10 mouse cellular contexts compared by ENCODE assay signal in the genomic region with DNA sequence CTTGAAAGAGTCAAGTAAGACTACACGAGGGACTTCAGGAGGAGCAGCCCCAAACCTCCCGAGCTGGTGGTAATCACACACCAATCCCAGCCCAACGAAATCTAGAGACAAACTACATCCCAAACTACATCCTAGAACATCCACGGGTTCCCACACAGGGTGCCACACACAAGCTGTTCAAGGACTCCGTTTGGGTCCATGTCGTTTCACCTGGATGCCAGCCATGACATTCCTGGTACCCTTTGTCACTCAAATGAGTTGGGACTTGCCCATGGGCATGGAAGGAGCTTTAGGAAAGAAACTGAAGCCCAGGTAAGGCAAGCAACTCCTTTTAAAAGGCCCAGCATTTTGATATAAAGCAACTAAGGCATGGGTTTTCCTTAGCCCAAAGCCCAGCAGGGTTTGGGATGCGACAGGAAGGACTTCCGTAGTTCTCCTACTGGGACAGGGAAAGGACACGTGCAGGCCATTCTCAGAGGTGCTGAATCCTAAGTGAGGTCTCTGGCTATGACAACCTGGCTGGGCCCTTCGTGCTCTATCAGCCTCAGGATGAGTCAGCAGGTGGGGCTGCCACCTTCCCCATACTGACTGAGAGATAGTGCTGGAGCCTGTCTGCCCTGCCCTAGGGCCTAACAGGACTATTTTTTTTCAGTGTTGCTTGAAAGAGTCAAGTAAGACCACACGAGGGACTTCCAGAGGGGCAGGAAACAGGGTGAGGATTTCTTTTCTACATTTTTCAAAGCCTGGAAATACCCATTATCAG. TPM values are rescaled to one million over a fixed set of nuclear protein-coding genes. Genes with fewer than 3 reads are reported as not detected.
A peak's percentile ranks its signal among the peaks of the same experiment; 100 is the strongest.
DNase-seq lines count a peak whose midpoint lies in the region; ATAC-seq and TF ChIP-seq lines count a peak whose summit lies in the region.
"Had no signal": no experiment of that assay in that cellular context is flagged by ENCODE, and none has a peak within 500 bp of the region (broad histone marks: within the 10 kb centered on the region; RNA-seq: fewer than 3 reads in every experiment).

No protein-coding gene starts in this region.

- peaks cover 25% of the 10 kb centered on the region for H3K27me3 ChIP-seq in embryonic facial prominence, embryonic 15.5 days
- H3K27me3 ChIP-seq in kidney, embryonic 15.5 days = peaks cover 16% of the 10 kb centered on the region
- no peaks in the 10 kb centered on the region for H3K27me3 ChIP-seq in spleen, adult 2 months (ENCODE audit: control insufficient read depth, insufficient read depth, low read length)
- H3K27me3 ChIP-seq in midbrain, embryonic 16.5 days (ENCODE audit: control insufficient read depth, insufficient read depth, low read depth, low read length) = peaks cover 22% of the 10 kb centered on the region
- peaks cover 43% of the 10 kb centered on the region for H3K27me3 ChIP-seq in forebrain, embryonic 13.5 days

- no peaks in the 10 kb centered on the region for H3K9me3 ChIP-seq in embryonic facial prominence, embryonic 15.5 days (replicated peaks)
- no peaks in the 10 kb centered on the region for H3K9me3 ChIP-seq in kidney, embryonic 15.5 days (replicated peaks)
- no peaks in the 10 kb centered on the region for H3K9me3 ChIP-seq in midbrain, embryonic 16.5 days (replicated peaks; ENCODE audit: control insufficient read depth, low read length, poor library complexity, severe bottlenecking)
- no peaks in the 10 kb centered on the region for H3K9me3 ChIP-seq in forebrain, embryonic 13.5 days (replicated peaks)

- 57% methylated on average over 11 of the region's 11 CpGs for WGBS in embryonic facial prominence, embryonic 15.5 days
- WGBS in kidney, embryonic 15.5 days = 65% methylated on average over 11 of the region's 11 CpGs
- 70% methylated on average over 11 of the region's 11 CpGs for WGBS in spleen, adult 2 months
- WGBS in midbrain, embryonic 16.5 days = 69% methylated on average over 11 of the region's 11 CpGs
- 70% methylated on average over 11 of the region's 11 CpGs for WGBS in forebrain, embryonic 13.5 days

- no peak for ATAC-seq in embryonic facial prominence, embryonic 15.5 days (ENCODE audit: insufficient number of reproducible peaks, low FRiP score, low TSS enrichment, low read depth)
- no peak for ATAC-seq in kidney, embryonic 15.5 days (replicated peaks; ENCODE audit: low FRiP score)
- ATAC-seq in midbrain, embryonic 16.5 days = no peak
- ATAC-seq in forebrain, embryonic 13.5 days = no peak

- H3K4me3 ChIP-seq in embryonic facial prominence, embryonic 15.5 days (replicated peaks) = no peak overlapping the region
- H3K4me3 ChIP-seq in kidney, embryonic 15.5 days (replicated peaks) = peak overlapping the region; percentile 42
- peak overlapping the region; percentile 53 for H3K4me3 ChIP-seq in spleen, adult 2 months (ENCODE audit: extremely low read depth, insufficient read depth, insufficient read length)
- H3K4me3 ChIP-seq in midbrain, embryonic 16.5 days (ENCODE audit: low read depth, low read length) = no peak overlapping the region
- no peak overlapping the region for H3K4me3 ChIP-seq in forebrain, embryonic 13.5 days

- H3K27ac ChIP-seq in embryonic facial prominence, embryonic 15.5 days (replicated peaks) = no peak overlapping the region
- H3K27ac ChIP-seq in kidney, embryonic 15.5 days = peak overlapping the region; percentile 81
- peak overlapping the region; percentile 77 for H3K27ac ChIP-seq in spleen, adult 2 months (ENCODE audit: insufficient read depth, low read length)
- H3K27ac ChIP-seq in midbrain, embryonic 16.5 days (ENCODE audit: low read length) = no peak overlapping the region
- H3K27ac ChIP-seq in forebrain, embryonic 13.5 days = no peak overlapping the region

- TF ChIP-seq POLR2A in spleen, adult 2 months (IDR thresholded peaks at IDR 0.05; ENCODE audit: low read depth, low read length) = no peak

- peaks cover 58% of the 10 kb centered on the region for H3K4me1 ChIP-seq in embryonic facial prominence, embryonic 15.5 days
- H3K4me1 ChIP-seq in kidney, embryonic 15.5 days = peaks cover 87% of the 10 kb centered on the region
- H3K4me1 ChIP-seq in spleen, adult 2 months (ENCODE audit: control insufficient read depth, insufficient read depth, insufficient read length) = no peaks in the 10 kb centered on the region
- peaks cover 10% of the 10 kb centered on the region for H3K4me1 ChIP-seq in midbrain, embryonic 16.5 days (ENCODE audit: control insufficient read depth, insufficient read depth, low read length)
- H3K4me1 ChIP-seq in forebrain, embryonic 13.5 days = peaks cover 21% of the 10 kb centered on the region

- peak overlapping the region; percentile 55; the same call in 1 of the 2 replicates for H3K4me2 ChIP-seq in embryonic facial prominence, embryonic 15.5 days (replicated peaks)
- peak overlapping the region; percentile 70 for H3K4me2 ChIP-seq in kidney, embryonic 15.5 days
- H3K4me2 ChIP-seq in midbrain, embryonic 16.5 days (ENCODE audit: low read length) = no peak overlapping the region
- no peak overlapping the region for H3K4me2 ChIP-seq in forebrain, embryonic 13.5 days

- DNase-seq in kidney, adult 11 months = peak; percentile 55
- no peak for DNase-seq in kidney, postnatal 4 days
- DNase-seq in spleen, adult 2 months (ENCODE audit: low read depth in 1 of 2, low spot score in 2 of 2) = no peak
- DNase-seq in right cerebral cortex, adult 2 months (ENCODE audit: low spot score in 2 of 2) = no peak
- DNase-seq: thymus, postnatal 25 days had no signal

- no peak overlapping the region for H3K9ac ChIP-seq in embryonic facial prominence, embryonic 15.5 days
- no peak overlapping the region for H3K9ac ChIP-seq in kidney, embryonic 15.5 days
- no peak overlapping the region for H3K9ac ChIP-seq in midbrain, embryonic 16.5 days (ENCODE audit: low read depth, low read length)
- no peak overlapping the region for H3K9ac ChIP-seq in forebrain, embryonic 13.5 days

- no peak for TF ChIP-seq CTCF in spleen, adult 2 months (IDR thresholded peaks at IDR 0.05; ENCODE audit: extremely low read depth, insufficient read depth, insufficient read length, insufficient replicate concordance)

- H3K36me3 ChIP-seq in embryonic facial prominence, embryonic 15.5 days = no peaks in the 10 kb centered on the region
- H3K36me3 ChIP-seq in kidney, embryonic 15.5 days = no peaks in the 10 kb centered on the region
- no peaks in the 10 kb centered on the region for H3K36me3 ChIP-seq in spleen, adult 2 months (ENCODE audit: control insufficient read depth, insufficient read depth, low read length)
- no peaks in the 10 kb centered on the region for H3K36me3 ChIP-seq in midbrain, embryonic 16.5 days (ENCODE audit: control insufficient read depth, insufficient read depth, low read length)
- no peaks in the 10 kb centered on the region for H3K36me3 ChIP-seq in forebrain, embryonic 13.5 days (ENCODE audit: poor library complexity, severe bottlenecking)

RNA-seq across cellular contexts. Expression of a gene that starts 1.7 kb away (rescaled TPM):
- polyA plus RNA-seq in embryonic facial prominence, embryonic 15.5 days (2015; fragmentation: Nextera tagmentation; extraction: Ambion mirVana) = 26.5 and 27.4 TPM in 2 replicates
- 51.0 and 62.7 TPM in 2 replicates for polyA plus RNA-seq in kidney, embryonic 15.5 days (2015; fragmentation: Nextera tagmentation; extraction: Ambion mirVana)
- 115 and 141 TPM in 2 replicates for polyA plus RNA-seq in spleen, adult 2 months (2012; rRNA removed)
- polyA plus RNA-seq in midbrain, embryonic 16.5 days (2015; fragmentation: Nextera tagmentation; extraction: Ambion mirVana) = 4.3 and 4.6 TPM in 2 replicates
- 2.6 and 3.1 TPM in 2 replicates for polyA plus RNA-seq in forebrain, embryonic 13.5 days (2015; fragmentation: Nextera tagmentation; extraction: Ambion mirVana)

RNA-seq across cellular contexts. Expression of a gene that starts 34.1 kb away (rescaled TPM):
- polyA plus RNA-seq in embryonic facial prominence, embryonic 15.5 days (2015; fragmentation: Nextera tagmentation; extraction: Ambion mirVana) = 0.16 TPM in 1 of 2 replicates, not detected in the other
- 0.17 and 0.62 TPM in 2 replicates for polyA plus RNA-seq in kidney, embryonic 15.5 days (2015; fragmentation: Nextera tagmentation; extraction: Ambion mirVana)
- 0.48 and 0.67 TPM in 2 replicates for polyA plus RNA-seq in spleen, adult 2 months (2012; rRNA removed)
- polyA plus RNA-seq in midbrain, embryonic 16.5 days (2015; fragmentation: Nextera tagmentation; extraction: Ambion mirVana) = 3.9 and 6.6 TPM in 2 replicates
- polyA plus RNA-seq in forebrain, embryonic 13.5 days (2015; fragmentation: Nextera tagmentation; extraction: Ambion mirVana) = 0.13 TPM in 1 of 2 replicates, not detected in the other

RNA-seq across cellular contexts. Expression of a gene that starts 49.0 kb away (rescaled TPM):
- not detected in 2 replicates for polyA plus RNA-seq in embryonic facial prominence, embryonic 15.5 days (2015; fragmentation: Nextera tagmentation; extraction: Ambion mirVana)
- polyA plus RNA-seq in kidney, embryonic 15.5 days (2015; fragmentation: Nextera tagmentation; extraction: Ambion mirVana) = 0.26 and 0.39 TPM in 2 replicates
- polyA plus RNA-seq in spleen, adult 2 months (2012; rRNA removed) = not detected in 2 replicates
- polyA plus RNA-seq in midbrain, embryonic 16.5 days (2015; fragmentation: Nextera tagmentation; extraction: Ambion mirVana) = 0.24 TPM in 1 of 2 replicates, not detected in the other
- polyA plus RNA-seq in forebrain, embryonic 13.5 days (2015; fragmentation: Nextera tagmentation; extraction: Ambion mirVana) = 0.13 TPM in 1 of 2 replicates, not detected in the other
- polyA plus RNA-seq: cortical plate, adult 2 months had no signal

Comparison
In these comparisons a context has a peak if more than half of its experiments do, and no peak if none do; other contexts are left out.
1. H3K27ac ChIP-seq: peak in kidney, embryonic 15.5 days (single experiment) and spleen, adult 2 months (single experiment); none in embryonic facial prominence, embryonic 15.5 days (single experiment), midbrain, embryonic 16.5 days (single experiment) and forebrain, embryonic 13.5 days (single experiment).
2. H3K4me2 ChIP-seq: peak in embryonic facial prominence, embryonic 15.5 days (single experiment) and kidney, embryonic 15.5 days (single experiment); none in midbrain, embryonic 16.5 days (single experiment) and forebrain, embryonic 13.5 days (single experiment).
3. H3K4me3 ChIP-seq: peak in kidney, embryonic 15.5 days (single experiment) and spleen, adult 2 months (single experiment); none in embryonic facial prominence, embryonic 15.5 days (single experiment), midbrain, embryonic 16.5 days (single experiment) and forebrain, embryonic 13.5 days (single experiment).